Mouse (Mus musculus): Measurements from ENCODE around the gene Papss1. TPM values are rescaled to one million over a fixed set of nuclear protein-coding genes. Genes with fewer than 3 reads are reported as not detected.
"Not testable (repeated sequence)": the region's sequence is repeated elsewhere in the genome, so short reads cannot be mapped to it uniquely, and the experiment has no call there.

Gene Papss1
- 55.4 and 82.7 TPM in 2 replicates for polyA plus RNA-seq (2016; fragmentation: Nextera tagmentation; extraction: Ambion mirVana)

GRCm38 (mm10) chr3:131564430-131565256 is at the start of gene Papss1:
Gene Papss1 (plus strand): TSS chr3:131564768.
- under 1% methylated on average over 73 of the region's 73 CpGs for WGBS
- Histone ChIP-seq H3K4me1 (peaks cover 32% of the 10 kb centered on the region), H3K27ac (peak within 1 kb of the TSS; percentile 95), H3K9me3 (replicated peaks) (no peaks in the 10 kb centered on the region), H3K4me3 (peak within 1 kb of the TSS; percentile 81), H3K27me3 (ENCODE audit: low read depth, poor library complexity, severe bottlenecking) (no peaks in the 10 kb centered on the region), H3K36me3 (peaks cover 8% of the 10 kb centered on the region)
- DNase-seq (ENCODE audit: low spot score), result peak; percentile 99

GRCm38 (mm10) chr3:131516332-131516999 is 48.1 kb upstream of the Papss1 start:
- no peak overlapping the region for H3K27ac ChIP-seq
- no peak for DNase-seq (ENCODE audit: low spot score)
- 86% methylated on average over 7 of the region's 7 CpGs for WGBS
- no peaks in the 10 kb centered on the region for H3K36me3 ChIP-seq
- H3K27me3 ChIP-seq (ENCODE audit: low read depth, poor library complexity, severe bottlenecking), result no peaks in the 10 kb centered on the region
- H3K4me3 ChIP-seq, result no peak overlapping the region
- H3K9me3 ChIP-seq (replicated peaks), result no peaks in the 10 kb centered on the region
- no peaks in the 10 kb centered on the region for H3K4me1 ChIP-seq

- Histone ChIP-seq H3K4me3 (no peak overlapping the region), H3K27me3 (ENCODE audit: low read depth, poor library complexity, severe bottlenecking) (no peaks in the 10 kb centered on the region), H3K9me3 (replicated peaks) (no peaks in the 10 kb centered on the region), H3K4me1 (no peaks in the 10 kb centered on the region), H3K27ac (no peak overlapping the region), H3K36me3 (no peaks in the 10 kb centered on the region)
- 83% methylated on average over 6 of the region's 6 CpGs for whole genome bisulfite sequencing
- no peak for DNase-seq (ENCODE audit: low spot score)
Measured at GRCm38 (mm10) chr3:131517756-131518155, 46.8 kb upstream of the Papss1 start.

GRCm38 (mm10) chr3:131521206-131521605 is 43.4 kb upstream of the Papss1 start:
- H3K4me1 ChIP-seq, result no peaks in the 10 kb centered on the region
- no peaks in the 10 kb centered on the region for H3K9me3 ChIP-seq (replicated peaks)
- no peak overlapping the region for H3K4me3 ChIP-seq
- H3K27ac ChIP-seq, result no peak overlapping the region
- DNase-seq (ENCODE audit: low spot score), result no peak
- H3K27me3 ChIP-seq (ENCODE audit: low read depth, poor library complexity, severe bottlenecking), result no peaks in the 10 kb centered on the region
- no peaks in the 10 kb centered on the region for H3K36me3 ChIP-seq
- WGBS, result 76% methylated on average over 4 of the region's 4 CpGs

- Histone ChIP-seq H3K4me3 (no peak overlapping the region), H3K9me3 (replicated peaks) (no peaks in the 10 kb centered on the region), H3K4me1 (no peaks in the 10 kb centered on the region), H3K27ac (no peak overlapping the region), H3K27me3 (ENCODE audit: low read depth, poor library complexity, severe bottlenecking) (no peaks in the 10 kb centered on the region), H3K36me3 (no peaks in the 10 kb centered on the region)
- WGBS, result 91% methylated on average over 7 of the region's 7 CpGs
- no peak for DNase-seq (ENCODE audit: low spot score)
Measured at GRCm38 (mm10) chr3:131522243-131522642, 42.3 kb upstream of the Papss1 start.

GRCm38 (mm10) chr3:131523749-131524148 is 40.8 kb upstream of the Papss1 start:
- Histone ChIP-seq H3K27me3 (ENCODE audit: low read depth, poor library complexity, severe bottlenecking) (no peaks in the 10 kb centered on the region), H3K36me3 (no peaks in the 10 kb centered on the region), H3K4me3 (no peak overlapping the region), H3K4me1 (no peaks in the 10 kb centered on the region), H3K27ac (no peak overlapping the region), H3K9me3 (replicated peaks) (no peaks in the 10 kb centered on the region)
- WGBS, result 87% methylated on average over 9 of the region's 9 CpGs
- no peak for DNase-seq (ENCODE audit: low spot score)

- H3K4me3 ChIP-seq, result no peak overlapping the region
- H3K27me3 ChIP-seq (ENCODE audit: low read depth, poor library complexity, severe bottlenecking), result no peaks in the 10 kb centered on the region
- no peaks in the 10 kb centered on the region for H3K9me3 ChIP-seq (replicated peaks)
- no peak for DNase-seq (ENCODE audit: low spot score)
- H3K27ac ChIP-seq, result no peak overlapping the region
- 87% methylated on average over 5 of the region's 5 CpGs for WGBS
- no peaks in the 10 kb centered on the region for H3K4me1 ChIP-seq
- H3K36me3 ChIP-seq, result no peaks in the 10 kb centered on the region
Measured at GRCm38 (mm10) chr3:131524210-131524609, 40.4 kb upstream of the Papss1 start.

GRCm38 (mm10) chr3:131524779-131525178 is 39.8 kb upstream of the Papss1 start:
- H3K27me3 ChIP-seq (ENCODE audit: low read depth, poor library complexity, severe bottlenecking), result no peaks in the 10 kb centered on the region
- H3K27ac ChIP-seq, result no peak overlapping the region
- WGBS, result 21% methylated on average over 11 of the region's 11 CpGs
- H3K4me1 ChIP-seq, result no peaks in the 10 kb centered on the region
- peak; percentile 53 for DNase-seq (ENCODE audit: low spot score)
- H3K36me3 ChIP-seq, result no peaks in the 10 kb centered on the region
- H3K9me3 ChIP-seq (replicated peaks), result no peaks in the 10 kb centered on the region
- H3K4me3 ChIP-seq, result no peak overlapping the region

GRCm38 (mm10) chr3:131525229-131525628 is 39.3 kb upstream of the Papss1 start:
- Histone ChIP-seq H3K27ac (no peak overlapping the region), H3K36me3 (no peaks in the 10 kb centered on the region), H3K4me1 (no peaks in the 10 kb centered on the region), H3K9me3 (replicated peaks) (no peaks in the 10 kb centered on the region), H3K27me3 (ENCODE audit: low read depth, poor library complexity, severe bottlenecking) (no peaks in the 10 kb centered on the region), H3K4me3 (no peak overlapping the region)
- 83% methylated on average over 3 of the region's 3 CpGs for WGBS
- no peak for DNase-seq (ENCODE audit: low spot score)

GRCm38 (mm10) chr3:131541244-131541942 is 23.2 kb upstream of the Papss1 start:
- Histone ChIP-seq H3K36me3 (no peaks in the 10 kb centered on the region), H3K27ac (no peak overlapping the region), H3K4me1 (peaks cover 4% of the 10 kb centered on the region; the same call in 1 of the 2 replicates), H3K27me3 (ENCODE audit: low read depth, poor library complexity, severe bottlenecking) (no peaks in the 10 kb centered on the region), H3K4me3 (no peak overlapping the region), H3K9me3 (replicated peaks) (no peaks in the 10 kb centered on the region)
- no peak for DNase-seq (ENCODE audit: low spot score)
- WGBS, result 97% methylated on average over 13 of the region's 13 CpGs

- H3K27me3 ChIP-seq (ENCODE audit: low read depth, poor library complexity, severe bottlenecking); H3K4me3 ChIP-seq; DNase-seq (ENCODE audit: low spot score); H3K36me3 ChIP-seq; H3K4me1 ChIP-seq; H3K27ac ChIP-seq; H3K9me3 ChIP-seq (replicated peaks): not testable (repeated sequence)
- 96% methylated on average over 17 of the region's 17 CpGs for whole genome bisulfite sequencing
Measured at GRCm38 (mm10) chr3:131547562-131547961, 17.0 kb upstream of the Papss1 start.

GRCm38 (mm10) chr3:131550046-131550445 is 14.5 kb upstream of the Papss1 start:
- H3K4me1 ChIP-seq, result no peaks in the 10 kb centered on the region
- no peak overlapping the region for H3K4me3 ChIP-seq
- H3K9me3 ChIP-seq (replicated peaks), result no peaks in the 10 kb centered on the region
- DNase-seq (ENCODE audit: low spot score), result no peak
- no peak overlapping the region for H3K27ac ChIP-seq
- H3K36me3 ChIP-seq, result no peaks in the 10 kb centered on the region
- no peaks in the 10 kb centered on the region for H3K27me3 ChIP-seq (ENCODE audit: low read depth, poor library complexity, severe bottlenecking)
- WGBS, result 89% methylated on average over 4 of the region's 4 CpGs

Measured in limb, embryonic 10.5 days (tissue).